Mouse (Mus musculus) heart, embryonic 11.5 days (tissue): ENCODE data around the gene Car9. TPM values are rescaled to one million over a fixed set of nuclear protein-coding genes. Genes with fewer than 3 reads are reported as not detected.

Source experiments
- ATAC-seq: fragments of 200-750 bp; cut with Nextera tagmentation; replicated peaks from 2 replicates; pipeline ENCODE4 v1.8.0; 2017; ENCODE audit warnings: moderate library complexity; ENCODE audit not compliant: insufficient number of reproducible peaks, low FRiP score, low TSS enrichment
- H3K27ac ChIP-seq: fragments of 300-500 bp; sonication (generic); 2 replicates; pipeline ENCODE4 v1.5.1; 2014; ENCODE audit warnings: mild to moderate bottlenecking, low read depth, low read length
- H3K27me3 ChIP-seq: fragments of 300-500 bp; sonication (generic); 2 replicates; pipeline ENCODE4 v1.6.1; 2014; ENCODE audit warnings: mild to moderate bottlenecking, low read length, mixed read lengths; ENCODE audit not compliant: control insufficient read depth, insufficient read depth
- H3K36me3 ChIP-seq: fragments of 300-500 bp; sonication (generic); 2 replicates; pipeline ENCODE4 v1.6.1; 2014; ENCODE audit warnings: mild to moderate bottlenecking, low read length, moderate library complexity, mixed read lengths; ENCODE audit not compliant: control insufficient read depth, insufficient read depth
- H3K4me1 ChIP-seq: fragments of 300-500 bp; sonication (generic); 2 replicates; pipeline ENCODE4 v1.6.1; 2014; ENCODE audit warnings: low read length; ENCODE audit not compliant: control insufficient read depth, insufficient read depth
- H3K4me2 ChIP-seq: fragments of 300-500 bp; sonication (generic); 2 replicates; pipeline ENCODE4 v1.6.1; 2014; ENCODE audit warnings: mild to moderate bottlenecking, moderate library complexity
- H3K4me3 ChIP-seq: fragments of 300-500 bp; sonication (generic); 2 replicates; pipeline ENCODE4 v1.5.1; 2014; ENCODE audit warnings: low read depth, low read length
- H3K9ac ChIP-seq: fragments of 300-500 bp; sonication (generic); 2 replicates; pipeline ENCODE4 v1.6.1; 2014; ENCODE audit warnings: mild to moderate bottlenecking, low read depth, low read length, moderate library complexity
- H3K9me3 ChIP-seq: fragments of 300-500 bp; sonication (generic); replicated peaks from 2 replicates; pipeline ENCODE4 v1.6.1; 2016; ENCODE audit warnings: low read length; ENCODE audit not compliant: control insufficient read depth
- WGBS: fragments of 180-500 bp; shearing (Covaris S2); extraction: QIAGEN DNeasy Blood & Tissue Kit; methylation state at CpG from one replicate; pipeline ENCODE4 v1.1.7; 2014; ENCODE audit not compliant: insufficient replicate concordance; 5-methylcytosine and 5-hydroxymethylcytosine counted together
- polyA plus RNA-seq: library from polyadenylated mRNA; unstranded; fragments of >200 nt; fragmentation: Nextera tagmentation; extraction: Ambion mirVana; gene quantifications from 2 replicates; pipeline ENCODE4 v1.2.1, GENCODE M21; 2014

The Car9 gene
- polyA plus RNA-seq, 1 experiment from 2014 or later: 1.7 TPM

GRCm38 (mm10) chr4:43497946-43498345, 8.8 kb upstream of the Car9 start:
- Histone ChIP-seq H3K27me3 (no peaks in the 10 kb centered on the region), H3K4me2 (peak overlapping the region; percentile 73), H3K9ac (peak overlapping the region; percentile 75), H3K9me3 (no peaks in the 10 kb centered on the region), H3K27ac (no peak overlapping the region; the same call in 1 of the 2 replicates), H3K4me3 (peak overlapping the region; percentile 57), H3K4me1 (peaks cover 36% of the 10 kb centered on the region), H3K36me3 (0 out of 2 replicates have a peak, but pooled peaks cover 2% of the 10 kb centered on the region)
- 61% methylated on average over 4 of the region's 4 CpGs for WGBS
- no peak for ATAC-seq

DNA sequence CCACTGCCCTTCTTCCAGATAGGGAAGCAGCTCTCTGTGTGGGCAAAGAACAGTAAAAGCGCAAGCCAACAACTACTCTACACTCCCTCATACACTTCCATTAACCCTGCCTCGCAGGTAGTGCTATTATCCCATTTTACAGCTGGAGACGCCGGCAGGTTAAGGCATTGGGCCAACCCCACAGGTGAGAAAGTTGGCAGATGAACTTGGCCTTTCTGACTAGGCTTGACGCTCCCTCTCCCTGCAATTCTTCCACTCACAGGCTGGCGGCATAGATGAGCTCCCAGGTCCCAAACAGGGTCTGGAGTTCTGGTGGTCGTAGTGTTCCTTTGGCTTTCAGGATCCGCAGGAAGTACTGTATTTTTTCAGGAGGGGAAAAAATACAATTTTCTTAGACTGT, 7.8 kb upstream of the Car9 start:
- peaks cover 34% of the 10 kb centered on the region for H3K4me1 ChIP-seq
- peak overlapping the region; percentile 57 for H3K4me3 ChIP-seq
- no peaks in the 10 kb centered on the region for H3K9me3 ChIP-seq
- 0 out of 2 replicates have a peak overlapping the region, but pooled peaks have one; percentile 51 for H3K27ac ChIP-seq
- H3K36me3 ChIP-seq: 0 out of 2 replicates have a peak, but pooled peaks cover 2% of the 10 kb centered on the region
- H3K9ac ChIP-seq: peak overlapping the region; percentile 75
- peak overlapping the region; percentile 73 for H3K4me2 ChIP-seq
- H3K27me3 ChIP-seq: no peaks in the 10 kb centered on the region
- ATAC-seq: peak; percentile 55
- WGBS: 11% methylated on average over 8 of the region's 8 CpGs

- peak; percentile 84 for ATAC-seq
Measured at GRCm38 (mm10) chr4:43499407-43500333, 7.1 kb upstream of the Car9 start, which contains the start of gene Arhgef39. TSS of gene Arhgef39 (minus strand) at chr4:43499695.

GRCm38 (mm10) chr4:43503041-43503440, 3.7 kb upstream of the Car9 start:
- Histone ChIP-seq H3K27me3 (no peaks in the 10 kb centered on the region), H3K4me2 (no peak overlapping the region)
- 58% methylated on average over 2 of the region's 2 CpGs for WGBS

More at GRCm38 (mm10) chr4:43499407-43500333, 7.1 kb upstream of the Car9 start, which contains the start of gene Arhgef39:
- Histone ChIP-seq H3K4me1 (peaks cover 29% of the 10 kb centered on the region), H3K27me3 (no peaks in the 10 kb centered on the region), H3K36me3 (0 out of 2 replicates have a peak, but pooled peaks cover 2% of the 10 kb centered on the region), H3K9ac (peak within 1 kb of the TSS; percentile 75), H3K9me3 (no peaks in the 10 kb centered on the region), H3K4me3 (peak within 1 kb of the TSS; percentile 57), H3K4me2 (peak within 1 kb of the TSS; percentile 73), H3K27ac (0 out of 2 replicates have a peak within 1 kb of the TSS, but pooled peaks have one; percentile 51)
- 6% methylated on average over 50 of the region's 50 CpGs for WGBS

GRCm38 (mm10) chr4:43503506-43503905, 3.3 kb upstream of the Car9 start:
- Histone ChIP-seq H3K4me3 (no peak overlapping the region), H3K27ac (no peak overlapping the region), H3K9ac (no peak overlapping the region), H3K9me3 (no peaks in the 10 kb centered on the region), H3K4me1 (peaks cover 11% of the 10 kb centered on the region), H3K36me3 (no peaks in the 10 kb centered on the region), H3K4me2 (no peak overlapping the region), H3K27me3 (no peaks in the 10 kb centered on the region)
- WGBS: 75% methylated on average over 6 of the region's 6 CpGs
- no peak for ATAC-seq

More at GRCm38 (mm10) chr4:43503041-43503440, 3.7 kb upstream of the Car9 start:
- H3K4me1 ChIP-seq: peaks cover 15% of the 10 kb centered on the region
- H3K36me3 ChIP-seq: no peaks in the 10 kb centered on the region
- H3K27ac ChIP-seq: no peak overlapping the region
- no peak overlapping the region for H3K4me3 ChIP-seq
- H3K9me3 ChIP-seq: no peaks in the 10 kb centered on the region
- no peak overlapping the region for H3K9ac ChIP-seq
- ATAC-seq: no peak

DNA sequence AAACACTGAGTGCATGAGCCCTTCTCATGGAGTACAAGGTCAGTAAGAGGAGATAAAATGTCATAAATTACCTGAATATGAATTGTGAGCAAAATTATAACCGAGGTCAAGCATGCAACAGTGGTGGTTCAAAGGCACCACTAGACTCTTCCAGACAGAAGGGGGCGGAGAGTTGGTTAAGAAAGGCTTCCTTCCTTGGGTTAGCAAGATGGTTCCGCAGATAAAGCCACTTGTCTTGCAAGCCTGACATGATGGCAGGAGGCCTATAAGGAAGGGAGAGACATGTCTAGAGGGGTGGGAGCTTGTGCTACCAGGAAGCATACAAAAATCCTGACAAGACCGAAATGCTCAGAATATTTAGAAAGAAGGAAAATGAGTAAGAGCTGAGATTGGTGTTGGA, 2.5 kb upstream of the Car9 start:
- WGBS: 67% methylated on average over 4 of the region's 4 CpGs
- Histone ChIP-seq H3K9me3 (no peaks in the 10 kb centered on the region), H3K27me3 (no peaks in the 10 kb centered on the region), H3K4me3 (no peak overlapping the region), H3K4me2 (no peak overlapping the region), H3K4me1 (peaks cover 11% of the 10 kb centered on the region), H3K27ac (no peak overlapping the region), H3K36me3 (no peaks in the 10 kb centered on the region), H3K9ac (no peak overlapping the region)
- ATAC-seq: no peak

- H3K27me3 ChIP-seq: no peaks in the 10 kb centered on the region
- H3K36me3 ChIP-seq: no peaks in the 10 kb centered on the region
- no peak overlapping the region for H3K27ac ChIP-seq
- ATAC-seq: no peak
- no peaks in the 10 kb centered on the region for H3K9me3 ChIP-seq
- H3K4me1 ChIP-seq: peaks cover 11% of the 10 kb centered on the region
- WGBS: 88% methylated on average over 8 of the region's 8 CpGs
- H3K9ac ChIP-seq: no peak overlapping the region
- H3K4me3 ChIP-seq: no peak overlapping the region
- no peak overlapping the region for H3K4me2 ChIP-seq
Measured at GRCm38 (mm10) chr4:43506074-43506473, 692 bp upstream of the Car9 start.

DNA sequence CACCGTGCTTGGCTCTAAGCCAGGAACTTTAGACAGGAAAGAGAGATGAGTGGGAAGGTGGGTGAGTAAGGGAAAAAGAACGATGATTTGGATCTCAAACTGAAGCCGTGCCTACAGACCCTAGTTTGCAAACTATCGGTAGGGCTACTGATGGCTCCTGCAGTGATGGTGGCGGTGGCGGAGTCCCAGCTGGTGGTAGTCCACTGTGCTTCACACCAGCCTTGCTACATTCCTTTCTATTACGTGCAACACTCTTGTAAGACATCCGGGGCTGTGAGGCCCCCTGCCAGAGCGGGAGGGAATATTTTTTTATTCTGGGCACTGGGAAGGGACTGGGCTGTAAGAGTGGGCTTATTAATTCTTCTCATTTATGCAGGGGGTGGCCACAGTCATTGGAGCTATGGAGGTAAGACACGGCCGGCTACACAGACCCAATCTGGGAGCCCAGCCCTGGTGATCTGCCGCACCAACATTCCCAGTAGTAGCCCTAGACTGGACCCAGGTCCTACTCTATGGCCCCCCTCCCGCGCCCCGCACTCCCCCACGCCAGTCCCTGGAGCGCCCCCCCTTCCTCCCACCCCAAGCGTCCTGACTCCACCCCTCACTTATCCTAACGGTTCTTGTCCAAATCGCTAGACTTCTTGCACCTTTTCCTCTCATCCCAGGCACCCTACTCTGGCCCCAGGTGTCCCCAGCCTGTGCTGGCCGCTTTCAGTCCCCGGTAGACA, 1.3 kb downstream of the Car9 start:
- Histone ChIP-seq H3K4me3 (peak overlapping the region; percentile 44), H3K27ac (no peak overlapping the region), H3K4me2 (peak overlapping the region; percentile 85), H3K27me3 (no peaks in the 10 kb centered on the region), H3K9ac (peak overlapping the region; percentile 63), H3K9me3 (no peaks in the 10 kb centered on the region), H3K36me3 (no peaks in the 10 kb centered on the region), H3K4me1 (peaks cover 16% of the 10 kb centered on the region)
- 0 out of 2 replicates have a peak, but pooled peaks have one; percentile 3 for ATAC-seq
- 6% methylated on average over 22 of the region's 22 CpGs for WGBS
